Mouse (Mus musculus): Measurements from ENCODE around the gene Fam136a. TPM values are rescaled to one million over a fixed set of nuclear protein-coding genes. Genes with fewer than 3 reads are reported as not detected.
A peak's percentile ranks its signal among the peaks of the same experiment; 100 is the strongest.

Gene Fam136a
- polyA plus RNA-seq, 1 experiment from 2014 or later, result 99.4 TPM

DNA sequence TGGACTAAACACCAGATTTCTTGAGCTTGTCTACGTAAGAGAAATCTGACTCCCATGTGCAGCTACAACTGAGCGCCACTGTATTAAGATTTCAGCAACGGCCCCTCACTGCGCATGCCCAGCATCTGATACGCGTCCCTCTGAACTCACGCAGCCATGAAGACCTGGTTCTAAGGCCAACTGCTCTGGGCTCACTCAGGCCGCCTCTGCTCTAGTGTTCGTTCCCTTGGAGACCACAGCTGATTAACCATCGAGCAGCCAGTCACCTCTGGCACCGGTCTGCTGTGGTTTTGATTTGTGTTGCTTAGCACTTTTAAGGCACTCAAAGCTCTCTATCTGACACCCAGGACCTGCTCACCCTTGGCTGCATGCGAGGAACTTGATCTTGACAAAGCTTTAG, 21.9 kb downstream of the Fam136a start:
- Histone ChIP-seq H3K27me3 (ENCODE audit: control insufficient read depth, insufficient read depth, low read length) (no peaks in the 10 kb centered on the region), H3K9ac (ENCODE audit: low read length) (no peak overlapping the region), H3K4me2 (ENCODE audit: low read depth, low read length) (no peak overlapping the region), H3K4me1 (ENCODE audit: control insufficient read depth, insufficient read depth, low read length) (no peaks in the 10 kb centered on the region), H3K9me3 (replicated peaks; ENCODE audit: control insufficient read depth, low read length) (no peaks in the 10 kb centered on the region), H3K36me3 (ENCODE audit: control insufficient read depth, insufficient read depth) (peaks cover 41% of the 10 kb centered on the region), H3K4me3 (ENCODE audit: low read length) (no peak overlapping the region), H3K27ac (ENCODE audit: low read length) (no peak overlapping the region)
- ATAC-seq (replicated peaks; ENCODE audit: extremely low read depth, insufficient read depth, low FRiP score), result no peak
- 72% methylated on average over 12 of the region's 12 CpGs for WGBS

DNA sequence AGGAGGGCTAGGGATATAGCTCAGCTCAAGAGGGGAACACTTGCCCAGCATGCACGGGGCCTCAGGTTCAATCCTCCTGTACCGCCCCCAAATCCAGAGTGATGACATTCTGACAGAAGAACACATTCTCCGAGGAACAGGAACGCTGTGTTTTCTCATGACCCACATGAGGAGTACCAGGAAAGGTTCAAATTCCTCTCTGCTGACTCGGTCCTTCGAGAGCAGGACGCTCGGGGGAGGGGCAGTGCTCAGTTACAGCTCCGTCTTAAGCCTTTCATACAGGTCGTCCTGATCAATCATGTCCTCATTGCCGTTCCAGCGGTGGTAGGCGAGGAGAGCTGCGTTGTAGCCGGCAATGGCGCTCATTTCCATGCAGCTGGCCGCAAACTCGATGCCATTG, 23.0 kb downstream of the Fam136a start:
- Histone ChIP-seq H3K9ac (ENCODE audit: low read length) (no peak overlapping the region), H3K27me3 (ENCODE audit: control insufficient read depth, insufficient read depth, low read length) (no peaks in the 10 kb centered on the region), H3K36me3 (ENCODE audit: control insufficient read depth, insufficient read depth) (peaks cover 41% of the 10 kb centered on the region), H3K4me1 (ENCODE audit: control insufficient read depth, insufficient read depth, low read length) (no peaks in the 10 kb centered on the region), H3K4me3 (ENCODE audit: low read length) (no peak overlapping the region), H3K9me3 (replicated peaks; ENCODE audit: control insufficient read depth, low read length) (no peaks in the 10 kb centered on the region), H3K4me2 (ENCODE audit: low read depth, low read length) (no peak overlapping the region), H3K27ac (ENCODE audit: low read length) (no peak overlapping the region)
- ATAC-seq (replicated peaks; ENCODE audit: extremely low read depth, insufficient read depth, low FRiP score), result no peak
- WGBS, result 63% methylated on average over 18 of the region's 18 CpGs

DNA sequence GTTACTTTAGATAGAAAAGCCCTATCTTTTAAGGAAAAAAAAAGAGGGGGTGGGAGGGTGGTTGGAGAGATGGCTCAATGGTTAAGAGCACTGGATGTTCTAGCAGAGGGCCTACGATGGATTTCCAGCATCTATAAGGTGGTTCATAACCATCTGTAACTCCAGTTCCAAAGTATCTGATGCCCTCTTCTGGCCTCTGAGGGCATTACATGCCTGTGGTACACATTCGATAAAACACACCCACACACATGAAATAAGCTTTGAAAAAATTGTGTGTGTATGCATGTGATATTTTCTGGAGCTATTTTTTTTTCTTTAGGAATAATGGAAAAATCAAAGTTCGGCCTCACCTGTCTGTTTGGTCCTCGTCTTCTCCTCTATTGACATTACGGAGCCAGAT, 25.9 kb downstream of the Fam136a start:
- Histone ChIP-seq H3K9me3 (replicated peaks; ENCODE audit: control insufficient read depth, low read length) (no peaks in the 10 kb centered on the region), H3K4me1 (ENCODE audit: control insufficient read depth, insufficient read depth, low read length) (peaks cover 17% of the 10 kb centered on the region), H3K27me3 (ENCODE audit: control insufficient read depth, insufficient read depth, low read length) (no peaks in the 10 kb centered on the region), H3K9ac (ENCODE audit: low read length) (no peak overlapping the region), H3K4me3 (ENCODE audit: low read length) (no peak overlapping the region), H3K36me3 (ENCODE audit: control insufficient read depth, insufficient read depth) (peaks cover 45% of the 10 kb centered on the region), H3K4me2 (ENCODE audit: low read depth, low read length) (no peak overlapping the region), H3K27ac (ENCODE audit: low read length) (no peak overlapping the region)
- no peak for ATAC-seq (replicated peaks; ENCODE audit: extremely low read depth, insufficient read depth, low FRiP score)
- WGBS, result 96% methylated on average over 5 of the region's 5 CpGs

DNA sequence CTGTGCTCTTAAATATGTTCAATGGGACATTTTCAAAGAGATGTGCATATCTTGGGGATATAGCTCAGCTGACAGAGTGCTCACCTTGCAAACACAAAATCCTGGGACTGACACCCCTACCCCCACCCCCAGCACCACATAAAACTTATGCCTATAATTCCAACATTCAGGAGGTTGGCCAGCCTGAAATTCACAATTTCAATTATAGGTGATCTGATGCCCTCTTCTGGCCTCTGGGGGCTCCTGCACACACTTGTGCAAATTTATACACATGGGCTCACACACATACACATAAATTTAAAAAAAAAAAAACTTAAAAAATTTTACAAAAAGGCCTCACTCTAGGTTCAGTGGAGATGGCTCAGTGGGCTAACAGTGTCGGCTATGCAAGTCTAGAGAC, 27.7 kb downstream of the Fam136a start:
- no peak overlapping the region for H3K4me3 ChIP-seq (ENCODE audit: low read length)
- no peak for ATAC-seq (replicated peaks; ENCODE audit: extremely low read depth, insufficient read depth, low FRiP score)
- WGBS, result 86% methylated on average over 1 of the region's 1 CpGs
- H3K27ac ChIP-seq (ENCODE audit: low read length), result no peak overlapping the region
- peaks cover 38% of the 10 kb centered on the region for H3K36me3 ChIP-seq (ENCODE audit: control insufficient read depth, insufficient read depth)
- no peaks in the 10 kb centered on the region for H3K27me3 ChIP-seq (ENCODE audit: control insufficient read depth, insufficient read depth, low read length)
- no peak overlapping the region for H3K9ac ChIP-seq (ENCODE audit: low read length)
- H3K4me1 ChIP-seq (ENCODE audit: control insufficient read depth, insufficient read depth, low read length), result peaks cover 23% of the 10 kb centered on the region
- no peak overlapping the region for H3K4me2 ChIP-seq (ENCODE audit: low read depth, low read length)
- no peaks in the 10 kb centered on the region for H3K9me3 ChIP-seq (replicated peaks; ENCODE audit: control insufficient read depth, low read length)

DNA sequence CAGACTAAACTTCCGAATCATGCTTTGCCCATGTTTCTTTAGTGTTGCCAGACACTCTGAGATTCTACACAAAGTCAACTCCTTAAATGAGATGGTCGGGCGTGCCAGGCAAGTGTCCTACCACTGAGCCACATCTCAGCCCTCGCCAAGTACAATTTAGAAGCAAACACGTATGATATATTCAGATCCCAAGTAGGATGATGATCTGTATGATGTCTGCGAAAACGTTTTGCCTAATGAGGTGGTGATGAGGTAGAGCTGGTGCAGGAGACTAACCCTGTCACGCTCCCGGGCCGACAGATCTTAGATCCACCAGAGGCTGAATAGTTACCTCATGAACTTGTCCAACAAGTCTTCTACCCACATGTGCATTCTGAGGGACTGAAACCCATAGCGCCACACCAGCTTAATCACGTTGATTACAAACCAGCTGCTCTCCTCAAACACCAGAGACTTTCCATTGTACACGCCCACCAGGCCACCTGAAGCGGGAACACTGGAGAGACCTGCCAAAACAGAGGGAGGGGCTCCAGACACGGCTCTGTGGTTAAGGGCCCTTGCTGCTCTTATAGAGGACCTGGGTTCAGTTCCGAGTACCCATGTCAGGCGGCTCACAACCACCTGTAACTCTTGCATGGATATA, 28.8 kb downstream of the Fam136a start:
- no peak overlapping the region for H3K4me3 ChIP-seq (ENCODE audit: low read length)
- ATAC-seq (replicated peaks; ENCODE audit: extremely low read depth, insufficient read depth, low FRiP score), result no peak
- no peaks in the 10 kb centered on the region for H3K27me3 ChIP-seq (ENCODE audit: control insufficient read depth, insufficient read depth, low read length)
- H3K4me2 ChIP-seq (ENCODE audit: low read depth, low read length), result no peak overlapping the region
- H3K9ac ChIP-seq (ENCODE audit: low read length), result no peak overlapping the region
- 86% methylated on average over 17 of the region's 17 CpGs for WGBS
- H3K36me3 ChIP-seq (ENCODE audit: control insufficient read depth, insufficient read depth), result peaks cover 28% of the 10 kb centered on the region
- no peaks in the 10 kb centered on the region for H3K9me3 ChIP-seq (replicated peaks; ENCODE audit: control insufficient read depth, low read length)
- peaks cover 23% of the 10 kb centered on the region for H3K4me1 ChIP-seq (ENCODE audit: control insufficient read depth, insufficient read depth, low read length)
- no peak overlapping the region for H3K27ac ChIP-seq (ENCODE audit: low read length)

DNA sequence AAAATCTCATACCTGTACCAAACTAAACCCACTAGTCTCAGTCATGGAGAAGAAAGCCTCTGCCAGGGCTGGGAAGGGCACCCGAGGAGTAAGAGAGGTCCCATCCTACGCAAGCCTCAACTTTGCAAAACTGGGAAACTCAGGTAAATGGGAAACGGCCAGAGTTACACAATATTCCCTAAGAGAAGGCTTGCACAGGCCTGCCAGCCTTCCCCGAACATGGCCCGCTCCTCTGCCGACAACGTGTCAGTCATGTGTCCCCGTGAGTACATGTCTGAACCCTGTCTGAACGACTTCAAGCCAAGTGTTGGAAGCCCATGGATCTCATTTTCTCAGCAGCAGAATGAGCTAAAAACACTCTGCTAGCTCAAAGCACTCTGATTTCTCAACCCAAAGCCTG, 29.6 kb downstream of the Fam136a start:
- no peaks in the 10 kb centered on the region for H3K27me3 ChIP-seq (ENCODE audit: control insufficient read depth, insufficient read depth, low read length)
- peaks cover 25% of the 10 kb centered on the region for H3K36me3 ChIP-seq (ENCODE audit: control insufficient read depth, insufficient read depth)
- no peak overlapping the region for H3K27ac ChIP-seq (ENCODE audit: low read length)
- H3K4me1 ChIP-seq (ENCODE audit: control insufficient read depth, insufficient read depth, low read length), result peaks cover 23% of the 10 kb centered on the region
- H3K9me3 ChIP-seq (replicated peaks; ENCODE audit: control insufficient read depth, low read length), result no peaks in the 10 kb centered on the region
- 72% methylated on average over 9 of the region's 9 CpGs for WGBS
- no peak for ATAC-seq (replicated peaks; ENCODE audit: extremely low read depth, insufficient read depth, low FRiP score)
- peak overlapping the region; percentile 88; the same call in 1 of the 2 replicates for H3K4me2 ChIP-seq (ENCODE audit: low read depth, low read length)
- no peak overlapping the region for H3K4me3 ChIP-seq (ENCODE audit: low read length)
- no peak overlapping the region for H3K9ac ChIP-seq (ENCODE audit: low read length)

DNA sequence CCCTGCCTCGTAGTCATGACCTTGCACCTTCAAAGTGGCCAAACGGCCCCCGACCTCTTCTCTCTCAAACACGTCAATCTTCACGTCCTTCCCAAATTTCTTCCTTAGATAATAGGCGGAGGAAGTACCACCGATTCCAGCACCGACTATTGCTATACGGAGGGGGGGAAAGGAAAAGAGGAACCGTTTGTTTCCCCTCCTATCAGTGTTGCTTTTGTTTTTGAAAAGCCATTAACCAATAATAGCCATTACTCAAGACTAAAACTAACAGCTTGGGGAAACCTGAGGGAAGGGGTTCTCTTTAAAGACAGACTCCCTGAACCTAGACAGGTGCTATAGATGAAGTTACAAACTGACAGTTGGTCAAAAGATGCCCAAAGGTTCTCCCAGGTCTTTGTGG, 30.5 kb downstream of the Fam136a start:
- WGBS, result 23% methylated on average over 10 of the region's 10 CpGs
- Histone ChIP-seq H3K4me3 (ENCODE audit: low read length) (peak overlapping the region; percentile 81), H3K27me3 (ENCODE audit: control insufficient read depth, insufficient read depth, low read length) (no peaks in the 10 kb centered on the region), H3K4me1 (ENCODE audit: control insufficient read depth, insufficient read depth, low read length) (peaks cover 26% of the 10 kb centered on the region), H3K9me3 (replicated peaks; ENCODE audit: control insufficient read depth, low read length) (no peaks in the 10 kb centered on the region), H3K27ac (ENCODE audit: low read length) (peak overlapping the region; percentile 84), H3K4me2 (ENCODE audit: low read depth, low read length) (peak overlapping the region; percentile 88), H3K36me3 (ENCODE audit: control insufficient read depth, insufficient read depth) (peaks cover 15% of the 10 kb centered on the region), H3K9ac (ENCODE audit: low read length) (peak overlapping the region; percentile 81)
- ATAC-seq (replicated peaks; ENCODE audit: extremely low read depth, insufficient read depth, low FRiP score), result no peak

DNA sequence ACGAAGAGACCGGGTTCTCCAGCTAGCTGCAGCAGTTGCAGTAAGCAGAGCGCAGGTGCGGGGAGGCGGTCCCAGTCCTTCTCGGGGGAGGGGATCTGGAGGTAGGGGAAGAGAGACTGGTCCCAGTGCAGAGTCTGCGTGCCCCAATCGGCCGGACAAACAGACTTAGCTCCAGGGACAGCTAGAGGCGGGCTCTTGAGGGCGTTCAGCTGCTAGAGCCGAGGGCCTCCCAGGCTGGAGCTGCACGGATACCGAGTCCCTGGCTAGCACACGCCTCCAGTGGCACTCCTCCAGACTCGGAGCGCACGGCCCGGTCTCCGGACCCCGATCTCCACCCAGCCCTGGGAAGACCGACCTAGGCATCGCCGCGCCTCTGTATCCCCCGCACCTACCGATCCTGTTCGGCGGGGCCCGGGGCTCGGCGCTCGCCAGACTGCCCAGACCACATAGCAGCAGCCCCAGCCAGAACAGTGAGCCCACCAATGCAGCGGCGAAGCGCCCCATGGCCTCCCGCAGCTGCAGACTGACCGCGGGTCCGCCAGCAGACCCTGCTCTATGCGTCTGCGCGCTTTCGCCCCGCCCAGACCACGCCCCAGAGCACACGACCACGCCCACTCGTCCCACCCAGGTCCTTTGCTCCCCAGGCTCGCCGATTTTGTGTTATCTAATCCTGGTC, 31.3 kb downstream of the Fam136a start, which contains the start of gene Pcyox1:
Pcyox1 (minus strand) TSS at position 574 of the 676 bp plus-strand sequence.
- H3K36me3 ChIP-seq (ENCODE audit: control insufficient read depth, insufficient read depth), result peaks cover 8% of the 10 kb centered on the region
- H3K4me1 ChIP-seq (ENCODE audit: control insufficient read depth, insufficient read depth, low read length), result peaks cover 27% of the 10 kb centered on the region
- H3K9ac ChIP-seq (ENCODE audit: low read length), result peak within 1 kb of the TSS; percentile 81
- H3K4me3 ChIP-seq (ENCODE audit: low read length), result peak within 1 kb of the TSS; percentile 81
- WGBS, result under 1% methylated on average over 51 of the region's 51 CpGs
- H3K9me3 ChIP-seq (replicated peaks; ENCODE audit: control insufficient read depth, low read length), result no peaks in the 10 kb centered on the region
- ATAC-seq (replicated peaks; ENCODE audit: extremely low read depth, insufficient read depth, low FRiP score), result peak; percentile 97
- peak within 1 kb of the TSS; percentile 84 for H3K27ac ChIP-seq (ENCODE audit: low read length)
- peak within 1 kb of the TSS; percentile 88 for H3K4me2 ChIP-seq (ENCODE audit: low read depth, low read length)
- no peaks in the 10 kb centered on the region for H3K27me3 ChIP-seq (ENCODE audit: control insufficient read depth, insufficient read depth, low read length)

DNA sequence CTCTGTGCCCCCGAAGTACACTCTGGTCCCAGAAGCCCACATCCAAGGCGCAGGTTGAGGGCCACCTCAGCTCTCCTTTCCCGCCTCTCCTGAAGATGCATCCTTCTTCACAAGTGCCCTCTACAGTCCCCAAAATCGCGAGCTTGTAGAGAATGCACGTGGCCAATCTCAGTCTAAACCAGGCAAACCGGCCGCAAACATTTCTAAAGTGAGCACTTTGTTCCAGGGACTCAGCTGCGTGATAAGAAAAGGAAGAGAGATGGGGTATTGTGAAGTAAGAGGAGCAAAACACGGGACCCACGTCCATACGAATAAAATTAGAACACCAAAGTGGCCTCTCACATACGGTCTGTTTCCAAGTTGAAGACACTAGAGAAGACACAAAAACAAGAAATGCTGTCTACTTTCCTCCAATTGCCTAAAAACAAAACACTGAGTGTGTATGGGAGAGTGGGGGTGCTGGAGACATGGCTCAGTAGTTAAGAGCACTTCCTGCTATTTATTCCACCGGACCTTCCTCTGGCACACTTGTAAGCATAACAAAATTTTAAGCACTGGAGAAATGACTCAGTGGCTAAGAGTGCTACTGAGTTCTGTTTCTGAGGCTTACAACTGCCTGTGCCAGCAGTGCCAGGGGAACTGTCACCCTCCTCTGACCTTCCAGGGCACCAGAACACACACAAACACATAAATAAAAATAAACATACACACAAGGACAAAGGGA, 32.0 kb downstream of the Fam136a start:
- H3K27me3 ChIP-seq (ENCODE audit: control insufficient read depth, insufficient read depth, low read length), result no peaks in the 10 kb centered on the region
- peaks cover 3% of the 10 kb centered on the region; the same call in 1 of the 2 replicates for H3K36me3 ChIP-seq (ENCODE audit: control insufficient read depth, insufficient read depth)
- peak overlapping the region; percentile 81 for H3K4me3 ChIP-seq (ENCODE audit: low read length)
- peak overlapping the region; percentile 88 for H3K4me2 ChIP-seq (ENCODE audit: low read depth, low read length)
- ATAC-seq (replicated peaks; ENCODE audit: extremely low read depth, insufficient read depth, low FRiP score), result peak; percentile 15
- H3K4me1 ChIP-seq (ENCODE audit: control insufficient read depth, insufficient read depth, low read length), result peaks cover 27% of the 10 kb centered on the region
- WGBS, result 3% methylated on average over 14 of the region's 14 CpGs
- H3K27ac ChIP-seq (ENCODE audit: low read length), result peak overlapping the region; percentile 84
- H3K9ac ChIP-seq (ENCODE audit: low read length), result peak overlapping the region; percentile 81
- H3K9me3 ChIP-seq (replicated peaks; ENCODE audit: control insufficient read depth, low read length), result no peaks in the 10 kb centered on the region
